Mouse (Mus musculus) ovary, adult 18-20 months (tissue): ENCODE measurements at regions not wholly inside any gene's neighbourhood (a gene's known extent, or its start where the extent isn't known, plus 50 kb on each side); places are given as distances from the start of the nearest gene placed in this dataset.

Experiments used
- DNase-seq: peaks from one replicate; pipeline ENCODE4 v3.0.0; 2022; ENCODE audit warnings: low spot score, mixed read lengths

DNA sequence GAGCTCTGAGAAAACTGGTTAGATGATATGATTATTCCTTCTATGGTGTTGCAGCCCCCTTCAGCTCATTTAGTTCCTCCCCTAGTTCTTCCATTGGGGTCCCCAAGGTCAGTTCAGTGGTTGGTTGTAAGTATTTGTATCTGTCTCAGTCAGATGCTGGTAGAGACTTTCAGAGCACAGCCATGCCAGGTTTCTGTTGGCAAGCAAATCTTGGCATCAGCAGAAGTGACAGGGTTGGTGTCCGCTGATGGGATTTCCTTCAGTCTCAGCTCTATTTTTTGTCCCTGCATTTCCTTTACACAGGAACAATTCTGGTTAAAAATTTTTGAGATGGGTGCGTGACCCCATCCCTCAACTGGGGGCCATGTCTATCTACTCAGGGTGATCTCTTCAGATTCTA, 55.3 kb upstream of the Spaca1 start:
- no peak for DNase-seq

DNA sequence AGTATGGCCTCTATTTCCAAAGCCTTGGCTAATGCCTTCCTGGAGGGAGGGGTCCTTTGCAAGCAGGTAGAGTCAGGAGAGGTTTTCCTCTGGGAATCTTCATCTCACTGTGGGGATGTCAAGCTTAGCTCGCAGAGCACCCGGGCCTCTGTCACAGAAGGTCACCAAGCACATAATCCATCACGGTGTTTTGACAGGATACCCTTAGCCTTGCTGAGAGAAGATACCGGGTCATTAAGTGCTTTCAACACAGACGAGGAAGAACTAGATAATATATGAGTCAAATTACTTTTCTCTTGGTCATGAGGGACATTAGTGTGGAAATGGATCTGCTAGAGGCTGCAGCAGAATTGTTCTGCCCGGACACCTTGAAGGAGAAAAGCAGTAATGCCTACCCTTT, 64.3 kb upstream of the Spaca1 start:
- DNase-seq: no peak

DNA sequence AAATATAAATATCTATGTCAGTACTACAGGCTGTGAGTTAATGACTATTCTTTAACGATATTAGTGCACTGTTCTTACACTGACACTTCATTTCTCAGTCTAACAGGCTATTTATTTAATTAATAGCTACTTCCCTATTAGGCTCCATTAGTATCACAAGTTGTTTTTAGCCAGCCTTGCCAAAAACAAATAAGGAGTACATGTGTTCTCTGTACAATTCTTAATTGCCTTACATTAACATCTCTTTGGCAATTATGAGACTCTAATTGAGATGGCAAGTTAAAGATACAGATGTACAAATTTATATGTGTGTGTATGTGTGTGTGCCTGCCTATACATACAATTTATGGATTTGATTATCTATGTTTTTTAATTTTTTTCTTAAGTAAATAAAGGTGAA, 67.1 kb upstream of the Spaca1 start:
- DNase-seq: no peak

DNA sequence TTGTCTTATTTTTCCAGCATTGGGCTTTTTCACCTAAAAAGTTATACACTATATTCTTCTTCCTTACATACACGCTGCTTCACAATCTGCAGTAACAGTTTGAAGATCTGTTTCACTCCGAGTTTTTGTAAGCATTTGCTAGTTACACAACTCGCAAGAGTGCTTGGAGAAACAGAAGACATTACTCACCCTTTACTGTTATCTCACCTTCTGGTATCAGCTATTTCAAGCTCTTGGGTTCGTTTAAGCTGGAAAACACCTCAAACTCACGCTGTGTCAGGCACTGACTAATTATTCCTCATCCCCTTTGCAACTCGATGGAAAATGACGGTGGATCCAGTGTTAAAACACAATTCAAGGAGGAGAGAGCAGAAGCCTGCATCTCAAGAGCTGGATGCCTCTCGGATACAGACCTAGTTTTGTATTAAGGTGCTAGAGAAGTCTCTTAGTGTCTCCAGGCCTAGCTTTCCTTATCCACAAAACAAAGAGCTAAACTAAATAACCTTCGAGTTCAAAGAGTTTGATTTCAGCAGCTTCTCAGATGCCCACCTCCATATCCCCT, 73.0 kb upstream of the Spaca1 start:
- no peak for DNase-seq

DNA sequence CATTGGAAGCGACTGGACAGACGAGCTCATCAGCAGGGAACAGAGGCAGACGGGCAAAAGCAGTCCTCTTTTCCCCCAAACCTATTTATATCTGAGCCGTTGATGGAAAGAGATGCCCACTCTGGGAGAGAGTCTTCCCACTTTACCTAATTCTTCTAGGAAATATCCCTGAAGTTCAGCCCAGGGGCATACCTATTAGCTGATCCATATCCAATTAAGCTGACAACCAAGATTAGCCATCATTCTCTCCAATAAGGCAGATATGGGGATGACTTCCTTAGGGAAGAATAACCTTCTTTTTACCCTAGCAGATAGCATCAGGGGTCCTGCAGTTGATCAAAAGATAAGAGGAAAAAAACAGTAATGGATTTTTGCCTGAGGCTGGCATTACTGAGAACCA, 78.2 kb upstream of the Spaca1 start:
- DNase-seq: no peak

DNA sequence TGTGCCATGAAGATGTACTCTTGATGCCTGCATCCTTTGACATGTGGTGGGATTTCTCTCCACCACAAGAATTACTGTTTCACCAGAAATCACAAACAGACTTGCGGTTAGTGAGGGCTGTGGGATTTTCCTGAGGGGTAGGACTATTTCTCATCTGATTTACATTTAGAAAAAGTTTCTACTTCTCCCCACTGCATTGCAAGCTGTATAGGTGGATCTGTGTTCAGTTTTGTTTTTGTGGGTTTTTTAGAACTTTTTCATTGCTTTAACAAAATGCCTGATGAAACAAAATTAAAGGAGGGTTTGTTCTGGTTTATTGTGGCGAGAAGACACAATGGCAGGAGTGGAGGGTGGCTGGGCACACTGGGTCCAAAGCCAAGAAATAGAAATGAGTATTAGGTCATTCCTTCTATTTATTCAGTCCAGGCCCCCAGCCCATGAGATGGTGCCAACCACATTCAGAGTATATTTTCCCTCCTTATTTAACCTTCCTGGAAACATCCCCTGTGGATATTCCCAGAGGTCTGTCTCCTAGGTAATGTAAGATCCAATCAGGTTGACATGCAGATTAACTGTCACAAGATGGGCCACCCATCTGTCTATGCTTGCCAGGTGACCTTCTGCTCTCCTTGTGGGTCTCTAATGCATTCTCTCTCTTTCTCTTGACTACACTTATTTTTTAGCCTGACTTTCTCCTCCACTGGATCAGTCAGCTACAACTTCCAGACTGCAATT, 96.3 kb upstream of the Spaca1 start:
- DNase-seq: no peak

DNA sequence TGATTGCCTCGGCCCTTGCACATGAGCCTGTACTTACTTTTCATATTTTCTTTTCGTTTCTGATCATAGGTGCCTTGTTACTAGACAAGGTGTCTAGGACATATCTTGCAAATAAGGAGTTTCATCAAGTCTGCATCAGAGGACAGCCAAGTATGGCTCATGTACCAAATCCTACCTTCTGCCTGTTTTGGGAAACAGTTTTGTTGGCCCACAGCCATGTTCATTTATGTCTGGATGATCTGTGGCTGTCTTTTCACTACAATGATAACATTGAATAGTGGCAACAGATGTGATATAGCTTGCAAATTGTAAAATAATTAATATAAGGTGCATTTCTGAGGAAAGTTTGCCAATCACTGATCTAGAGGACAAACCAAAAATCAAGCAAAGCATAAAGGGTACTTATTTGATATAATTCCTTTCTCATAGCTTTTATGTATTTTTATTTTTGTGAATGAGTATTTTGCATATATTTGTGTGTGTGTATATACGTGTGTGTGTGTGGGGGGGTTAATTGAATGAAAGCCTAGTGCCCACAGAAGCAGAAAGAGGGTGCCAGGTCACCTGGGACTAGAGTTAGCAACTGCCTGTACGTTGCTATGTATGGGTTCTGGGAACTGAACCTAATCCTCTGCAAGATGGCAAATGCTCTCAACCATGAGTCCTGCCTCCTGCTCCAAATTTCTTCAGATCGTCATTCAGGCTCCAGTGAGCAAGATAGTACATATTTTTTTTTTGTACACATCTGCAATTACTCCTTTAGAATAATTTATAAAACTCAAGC, 99.2 kb upstream of the Spaca1 start:
- DNase-seq: no peak

DNA sequence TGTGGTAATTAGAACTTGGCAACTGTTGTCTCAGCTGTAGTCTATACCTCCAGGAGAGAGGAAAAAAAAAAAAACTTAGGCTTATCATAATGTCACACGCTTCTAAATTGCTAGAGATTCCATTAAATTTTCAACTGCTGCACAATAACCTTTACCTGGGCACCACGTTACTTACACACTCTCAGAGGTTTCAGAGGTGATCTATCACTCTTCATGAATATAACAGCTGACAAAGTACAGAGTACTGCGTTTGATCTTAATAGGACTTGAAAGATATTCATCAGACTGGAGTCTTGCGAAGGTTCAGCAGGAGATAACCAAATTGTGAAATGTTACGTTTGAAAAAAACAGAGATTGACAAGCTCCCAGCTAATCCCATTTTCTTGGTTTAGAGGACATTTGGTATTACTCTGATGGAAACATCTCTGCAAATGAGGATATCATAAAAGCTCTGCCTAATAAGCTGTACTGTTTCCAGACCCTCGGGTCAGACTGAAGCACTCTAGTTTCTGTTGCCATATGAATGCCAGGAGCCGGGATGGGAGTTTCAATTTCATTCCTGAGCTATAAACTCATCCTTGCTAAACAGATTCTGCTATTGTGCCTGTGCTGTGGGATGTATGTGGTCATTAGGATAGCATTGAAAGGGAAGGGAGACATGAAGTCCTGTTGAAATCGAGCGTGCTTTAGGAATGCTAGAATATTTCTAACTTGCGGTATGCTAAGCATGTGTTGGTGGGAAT, 101.8 kb upstream of the Spaca1 start:
- DNase-seq: no peak

DNA sequence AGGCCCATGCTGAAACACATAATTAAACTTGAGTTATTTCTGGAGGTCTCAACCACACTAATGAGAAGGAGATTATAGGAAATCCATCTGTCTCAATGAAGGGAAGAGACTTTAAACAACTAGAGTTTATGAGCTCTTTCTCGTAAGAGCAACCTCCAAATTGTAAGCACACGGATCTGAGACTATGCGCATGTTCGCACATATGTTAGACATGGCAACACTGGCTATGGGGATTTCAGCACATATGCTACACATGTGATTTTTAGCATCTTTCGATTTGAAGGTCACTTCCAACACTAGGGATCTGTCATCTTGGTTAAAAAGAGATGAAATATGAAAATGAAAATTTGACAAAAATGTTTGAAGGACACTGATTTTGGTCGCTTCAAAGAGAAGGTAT, 105.5 kb upstream of the Spaca1 start:
- DNase-seq: no peak

DNA sequence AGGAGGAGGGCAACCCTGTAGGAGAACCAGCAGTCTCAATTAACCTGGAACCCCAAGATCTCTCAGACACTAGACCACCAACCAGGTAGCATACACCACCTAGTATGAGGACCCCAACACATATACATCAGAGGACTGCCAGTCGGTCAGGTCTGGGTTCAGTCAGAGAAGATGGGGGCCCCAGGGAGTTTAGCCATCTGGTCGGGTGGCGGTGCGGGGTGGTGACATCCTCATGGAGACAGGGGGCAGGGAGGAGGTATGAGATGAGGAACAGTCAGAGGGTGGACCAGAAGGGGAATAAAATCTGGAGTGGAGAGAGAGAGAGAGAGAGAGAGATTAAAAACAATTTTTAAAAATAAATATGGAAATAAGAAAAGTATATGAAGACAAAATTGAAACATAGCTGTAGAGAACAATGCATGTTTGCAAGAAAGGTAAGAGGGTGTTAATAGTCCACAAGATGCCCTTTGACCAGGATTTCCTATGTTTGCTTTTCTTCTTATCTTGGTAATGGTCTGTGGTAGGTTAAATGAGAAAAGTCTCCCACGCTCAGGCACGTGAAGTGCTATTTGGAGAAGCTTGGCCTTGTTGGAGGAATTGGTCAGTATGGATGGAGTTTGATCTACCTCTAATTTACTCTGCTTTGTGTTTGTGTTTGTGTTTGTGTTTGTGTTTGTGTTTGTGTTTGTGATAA, 108.0 kb upstream of the Spaca1 start:
- no peak for DNase-seq

DNA sequence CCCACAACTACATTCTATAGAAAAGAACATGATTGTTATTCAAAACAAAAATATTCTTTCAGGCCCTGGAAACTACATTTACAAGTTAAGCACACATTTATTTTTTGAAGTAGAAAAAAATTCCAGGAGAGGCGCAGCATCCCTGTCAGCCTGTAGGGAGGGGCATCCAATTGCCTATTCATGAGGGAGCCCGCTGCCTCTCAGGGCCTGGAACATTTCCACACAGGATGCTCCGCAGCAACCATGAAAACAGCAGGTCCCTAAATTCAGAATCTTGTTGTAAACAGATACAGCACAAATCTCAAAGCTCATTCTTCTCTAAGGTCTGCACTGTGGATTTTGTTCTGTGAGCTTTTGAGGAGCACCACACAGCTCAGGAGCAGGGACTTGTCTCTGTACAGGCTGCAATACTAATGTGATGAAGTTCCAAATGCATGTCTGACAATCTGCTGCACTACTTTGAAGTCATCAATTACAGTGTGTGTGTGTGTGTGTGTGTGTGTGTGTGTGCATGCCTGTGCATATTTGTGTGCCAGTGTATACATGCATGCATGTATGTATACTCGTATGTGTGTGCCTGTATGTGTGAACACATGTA, 121.4 kb upstream of the Spaca1 start:
- DNase-seq: no peak

DNA sequence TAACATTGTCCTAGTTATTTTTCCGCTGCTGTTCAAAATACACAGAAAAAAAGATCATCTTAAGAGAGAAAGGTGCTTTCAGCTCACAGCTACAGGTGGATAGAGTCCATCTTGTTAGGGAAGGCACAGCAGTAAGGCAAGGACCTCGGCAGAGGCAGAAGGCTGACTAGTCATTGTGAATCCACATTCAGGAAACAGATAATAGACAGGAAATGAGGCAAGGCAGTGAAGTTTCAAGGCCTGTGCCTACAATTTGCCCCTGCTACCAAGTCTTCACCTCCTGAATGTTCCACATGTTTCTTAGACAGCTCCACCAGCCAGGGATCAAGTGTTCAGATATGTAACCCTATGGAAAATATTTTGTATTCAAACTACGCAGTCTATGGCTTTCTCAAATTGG, 122.0 kb upstream of the Spaca1 start:
- DNase-seq: no peak

DNA sequence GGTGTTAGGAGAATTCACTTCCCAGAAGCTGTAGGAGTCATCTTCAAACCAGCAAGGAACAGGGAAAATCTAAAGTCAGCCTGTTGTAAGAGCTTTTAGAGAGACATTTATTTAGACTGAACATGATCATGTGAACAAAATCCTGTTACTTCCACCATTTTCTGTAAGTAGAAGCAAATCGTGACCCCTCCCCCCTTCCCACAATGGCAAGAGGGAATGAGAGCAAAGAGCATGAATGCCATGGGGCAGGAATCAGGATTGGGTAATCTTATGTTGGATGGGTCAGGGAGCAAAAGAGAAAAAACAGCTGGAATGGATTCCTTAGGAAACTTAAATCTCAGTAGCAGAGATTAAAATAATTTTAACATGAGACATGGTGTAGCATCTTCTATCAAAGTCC, 127.4 kb upstream of the Spaca1 start:
- DNase-seq: no peak

DNA sequence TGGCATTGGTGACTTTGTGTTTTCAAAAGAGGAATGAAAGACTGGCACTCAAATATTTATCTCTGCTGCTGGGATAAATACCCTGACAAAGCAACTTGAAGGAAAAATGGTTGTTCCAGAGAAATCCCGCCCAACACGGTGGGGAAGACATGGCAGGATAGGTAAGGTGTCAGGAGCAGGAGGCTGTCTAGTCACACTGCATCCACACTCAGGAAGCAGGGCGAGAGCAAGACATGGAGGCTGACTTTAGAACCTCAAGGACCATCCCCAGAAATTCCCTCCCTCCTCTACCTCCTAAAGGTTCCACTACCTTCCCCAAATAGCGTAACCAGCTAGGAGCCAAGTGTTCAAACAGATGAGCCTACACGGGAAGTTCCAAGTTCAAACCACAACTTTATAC, 136.5 kb upstream of the Spaca1 start:
- DNase-seq: no peak

DNA sequence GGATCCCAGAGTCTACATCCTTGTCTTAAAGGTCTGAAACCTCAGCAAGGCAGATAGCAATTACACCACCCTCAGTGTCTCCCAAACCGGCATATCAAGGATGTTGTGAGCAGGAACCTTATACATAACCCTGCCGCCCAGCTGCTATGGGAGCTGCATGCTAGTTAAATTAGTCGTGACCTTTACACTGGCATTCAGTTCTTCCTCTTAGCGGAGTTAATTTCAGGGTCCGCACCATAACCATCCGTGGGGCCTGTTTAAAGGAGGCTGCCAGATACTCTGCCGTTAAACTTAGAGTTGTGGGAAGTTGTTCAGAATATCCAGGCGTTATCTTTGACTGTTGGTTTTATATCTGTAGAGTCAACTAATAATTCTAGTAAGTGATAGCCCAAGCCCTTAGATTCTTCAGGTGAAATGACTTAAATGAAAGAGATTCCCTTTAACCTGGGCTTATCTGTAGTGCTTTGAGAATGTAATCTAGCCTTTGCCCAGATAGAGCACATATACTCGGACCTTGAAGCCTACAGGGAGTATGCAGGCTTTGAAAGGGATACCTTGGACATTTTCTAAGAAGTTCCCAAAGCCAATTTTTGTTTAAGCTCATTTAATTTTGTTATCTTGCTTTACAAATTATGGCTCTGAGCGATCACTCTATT, 153.3 kb upstream of the Spaca1 start:
- DNase-seq: no peak

DNA sequence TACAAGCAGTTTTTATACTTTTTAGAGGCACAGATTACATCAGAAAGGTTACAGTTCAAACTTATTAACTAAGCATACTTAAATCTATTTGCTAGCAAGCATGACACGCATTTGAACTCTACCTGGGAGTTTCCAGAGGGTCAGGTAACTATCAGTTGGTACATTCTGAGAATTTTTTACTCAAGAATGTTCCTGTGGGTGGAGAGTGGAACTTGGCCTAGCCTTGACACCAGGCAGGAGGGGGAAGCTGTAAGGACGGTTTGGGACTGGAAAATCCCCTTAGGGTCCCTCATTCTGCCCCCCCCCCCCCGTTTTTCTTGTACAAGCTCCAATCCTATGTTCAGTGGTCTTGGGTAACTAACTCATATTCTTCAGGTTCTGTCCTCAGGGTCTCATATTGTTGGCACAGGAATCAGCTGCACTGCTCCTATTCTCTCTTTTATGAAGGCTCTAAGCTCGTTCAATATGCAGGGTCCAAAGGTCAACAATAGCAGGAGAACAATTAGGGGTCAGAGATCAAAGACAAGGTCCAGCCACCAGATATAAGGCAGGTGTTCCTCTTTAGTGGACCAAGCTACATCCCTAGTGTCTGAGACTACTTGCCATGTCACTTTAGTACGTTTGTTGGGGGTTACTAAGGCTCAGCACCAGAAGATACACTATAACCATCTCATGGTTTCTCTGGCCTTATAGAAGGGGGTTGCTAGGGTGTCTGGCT, 159.3 kb upstream of the Spaca1 start:
- no peak for DNase-seq

DNA sequence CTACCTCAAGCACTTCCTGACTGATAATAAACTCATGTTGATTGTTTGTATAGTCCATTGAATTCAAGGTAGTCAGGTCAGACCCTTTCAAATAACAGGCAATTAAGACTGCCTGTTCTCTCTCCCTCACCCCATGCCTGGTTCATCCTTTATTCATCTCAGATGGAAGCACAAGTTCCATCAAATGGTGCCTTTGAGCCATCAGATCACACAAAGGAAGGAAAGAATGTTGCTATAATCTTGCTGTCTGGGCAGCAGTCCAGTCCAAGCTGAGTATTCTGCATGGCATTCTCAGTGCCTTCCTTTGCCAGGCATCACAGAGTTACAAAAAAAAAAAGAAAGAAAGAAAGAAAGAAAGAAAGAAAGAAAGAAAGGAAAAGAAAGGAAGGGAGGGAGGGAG, 163.7 kb upstream of the Spaca1 start:
- DNase-seq: no peak

DNA sequence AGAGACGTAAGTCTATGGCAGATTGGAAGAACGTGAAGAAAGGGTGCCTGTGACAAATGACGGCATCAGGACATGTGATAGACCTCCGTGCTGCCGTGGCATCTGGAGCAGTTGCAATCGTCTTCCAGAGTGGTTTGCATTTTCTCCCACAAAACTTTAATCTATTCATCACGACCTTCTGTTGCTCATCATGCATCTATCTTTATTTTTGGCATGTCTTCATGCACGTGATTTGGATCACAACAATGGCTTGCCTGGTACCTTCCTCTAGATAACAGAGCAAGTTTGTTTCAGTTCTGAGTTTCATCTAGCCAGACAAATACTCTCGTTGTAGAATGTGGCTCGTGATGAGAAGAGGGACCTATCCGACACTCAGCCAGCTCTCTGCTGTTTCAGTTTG, 164.4 kb upstream of the Spaca1 start:
- DNase-seq: no peak

DNA sequence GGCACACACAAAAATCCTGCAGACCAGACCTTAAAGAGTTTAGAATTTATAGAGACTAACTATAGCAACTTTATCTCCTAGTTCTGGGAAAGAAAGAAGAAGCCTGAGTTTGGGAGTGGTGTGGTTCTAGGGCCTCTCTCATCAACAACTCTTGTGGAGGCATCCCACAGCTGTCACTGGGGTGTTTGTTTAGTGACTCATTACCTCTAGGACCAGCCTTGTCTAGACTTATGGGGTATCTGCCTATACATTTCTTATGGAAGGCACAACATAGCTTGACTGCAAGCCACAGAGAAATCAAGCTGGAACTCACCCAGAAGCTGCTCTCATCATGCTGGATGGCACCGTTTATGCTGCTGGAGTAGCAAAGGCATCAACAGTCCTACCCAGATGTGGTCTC, 171.9 kb upstream of the Spaca1 start:
- no peak for DNase-seq

DNA sequence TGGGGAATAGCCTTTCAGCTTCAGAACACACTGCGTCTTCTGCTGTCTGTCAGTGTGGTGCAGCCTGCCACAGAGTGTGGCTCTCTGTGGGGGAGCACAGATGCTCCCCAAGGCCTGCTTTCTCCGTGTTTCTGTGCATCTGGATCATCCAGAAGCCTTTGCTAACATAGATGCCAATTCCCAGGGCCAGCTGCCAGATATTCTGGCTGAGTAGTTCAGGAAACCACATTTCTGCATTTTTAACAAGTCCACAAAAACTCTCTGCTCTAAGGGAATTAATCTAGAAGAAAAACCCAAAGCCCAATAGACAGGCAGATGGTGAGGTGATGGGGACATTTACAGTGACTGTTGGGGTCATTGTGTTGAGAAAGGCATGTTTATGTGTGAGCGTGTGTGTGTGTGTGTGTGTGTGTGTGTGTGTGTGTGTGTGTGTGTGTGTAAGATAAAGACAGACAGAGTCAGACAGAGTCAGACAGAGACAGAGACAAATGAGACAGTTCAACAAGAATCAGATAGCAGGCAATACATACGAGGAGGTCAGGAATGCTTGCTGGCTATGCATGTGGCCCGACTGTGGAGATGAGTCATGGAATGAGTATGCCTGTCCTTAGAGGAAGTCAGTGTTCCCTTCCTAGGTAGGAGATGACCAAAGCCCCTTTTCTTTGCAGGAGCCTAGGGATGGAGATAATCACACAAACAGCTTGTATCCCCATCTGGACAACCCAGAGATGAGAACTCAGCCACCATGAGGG, 176.3 kb upstream of the Spaca1 start:
- no peak for DNase-seq
